In genomic region chr8:105564573-105565229, GRCm38 (mm10) we compare ENCODE assay signal across 8 mouse cellular contexts. TPM values are rescaled to one million over a fixed set of nuclear protein-coding genes. Genes with fewer than 3 reads are reported as not detected.
DNase-seq lines count a peak whose midpoint lies in the region; ATAC-seq and TF ChIP-seq lines count a peak whose summit lies in the region.
"Not testable (repeated sequence)": the region's sequence is repeated elsewhere in the genome, so short reads cannot be mapped to it uniquely, and the experiment has no call there.

No protein-coding gene starts in this region.

- peak overlapping the region; percentile 80; the same call in 1 of the 2 replicates for H3K9ac ChIP-seq in forebrain, embryonic 15.5 days (replicated peaks)
- peak overlapping the region; percentile 86 for H3K9ac ChIP-seq in hindbrain, embryonic 11.5 days (ENCODE audit: low read depth, low read length)
- peak overlapping the region; percentile 89 for H3K9ac ChIP-seq in kidney, embryonic 15.5 days
- H3K9ac ChIP-seq in liver, embryonic 14.5 days (replicated peaks), result peak overlapping the region; percentile 87
- peak overlapping the region; percentile 91 for H3K9ac ChIP-seq in midbrain, embryonic 14.5 days (replicated peaks; ENCODE audit: low read length)
- peak overlapping the region; percentile 78; the same call in 1 of the 2 replicates for H3K9ac ChIP-seq in stomach, embryonic 14.5 days (replicated peaks; ENCODE audit: low read depth, low read length)

- peak; percentile 64 to 68 for DNase-seq in B cell, adult 2 months
- not testable (repeated sequence) for DNase-seq in cerebellum, adult 2 months; hindbrain, embryonic 11.5 days (ENCODE audit: low spot score); liver, embryonic 14.5 days (ENCODE audit: low read depth in 3 of 3, low spot score in 3 of 3); midbrain, embryonic 14.5 days

- not testable (repeated sequence) for H3K36me3 ChIP-seq in forebrain, embryonic 15.5 days; hindbrain, embryonic 11.5 days (ENCODE audit: control insufficient read depth, insufficient read depth, low read length); liver, embryonic 14.5 days (replicated peaks; ENCODE audit: control insufficient read depth, insufficient read depth, low read depth); midbrain, embryonic 14.5 days (ENCODE audit: control insufficient read depth, insufficient read depth, low read length); stomach, embryonic 14.5 days (ENCODE audit: control insufficient read depth, insufficient read depth, low read length)
- H3K36me3 ChIP-seq in kidney, embryonic 15.5 days, result peaks cover 16% of the 10 kb centered on the region

- TF ChIP-seq CTCF in cerebellum, adult 2 months (IDR thresholded peaks at IDR 0.05; ENCODE audit: borderline replicate concordance, insufficient read depth, low read depth, low read length); liver, embryonic 14.5 days (IDR thresholded peaks at IDR 0.05; ENCODE audit: low read depth): not testable (repeated sequence)

- TF ChIP-seq POLR2A in cerebellum, adult 2 months (IDR thresholded peaks at IDR 0.05; ENCODE audit: borderline replicate concordance, insufficient read depth, low read length), result not testable (repeated sequence)

- ATAC-seq in forebrain, embryonic 15.5 days (replicated peaks); hindbrain, embryonic 11.5 days (ENCODE audit: low FRiP score); kidney, embryonic 15.5 days (replicated peaks; ENCODE audit: low FRiP score); liver, embryonic 14.5 days (ENCODE audit: insufficient read depth); midbrain, embryonic 14.5 days (ENCODE audit: low FRiP score, low TSS enrichment); stomach, embryonic 14.5 days (ENCODE audit: insufficient number of reproducible peaks, insufficient read depth, low FRiP score, low read depth): not testable (repeated sequence)

- WGBS in cerebellum, adult 2 months, result 45% methylated on average over 9 of the region's 9 CpGs
- 84% methylated on average over 9 of the region's 9 CpGs for WGBS in forebrain, embryonic 15.5 days
- 85% methylated on average over 9 of the region's 9 CpGs for WGBS in hindbrain, embryonic 11.5 days
- WGBS in kidney, embryonic 15.5 days, result 85% methylated on average over 9 of the region's 9 CpGs
- 28% methylated on average over 9 of the region's 9 CpGs for WGBS in liver, embryonic 14.5 days (ENCODE audit: insufficient replicate concordance)
- 86% methylated on average over 9 of the region's 9 CpGs for WGBS in midbrain, embryonic 14.5 days
- 80% methylated on average over 9 of the region's 9 CpGs for WGBS in stomach, embryonic 14.5 days

- TF ChIP-seq EP300 in liver, embryonic 14.5 days (IDR thresholded peaks at IDR 0.05; ENCODE audit: low read depth), result not testable (repeated sequence)

- H3K9me3 ChIP-seq in forebrain, embryonic 15.5 days; hindbrain, embryonic 11.5 days (ENCODE audit: control insufficient read depth, low read length); kidney, embryonic 15.5 days (replicated peaks); liver, embryonic 14.5 days (ENCODE audit: control insufficient read depth, low read length); midbrain, embryonic 14.5 days (ENCODE audit: control insufficient read depth, low read length); stomach, embryonic 14.5 days (ENCODE audit: control insufficient read depth, low read depth, low read length): not testable (repeated sequence)

- H3K27me3 ChIP-seq in cerebellum, adult 2 months (ENCODE audit: control insufficient read depth, insufficient read depth, low read length); forebrain, embryonic 15.5 days; hindbrain, embryonic 11.5 days (ENCODE audit: control insufficient read depth, insufficient read depth, low read length); kidney, embryonic 15.5 days; liver, embryonic 14.5 days (ENCODE audit: control insufficient read depth, insufficient read depth, low read length); midbrain, embryonic 14.5 days (ENCODE audit: control insufficient read depth, insufficient read depth, low read length); stomach, embryonic 14.5 days (ENCODE audit: control insufficient read depth, insufficient read depth, low read length): not testable (repeated sequence)

- peaks cover 12% of the 10 kb centered on the region for H3K4me1 ChIP-seq in cerebellum, adult 2 months (ENCODE audit: control insufficient read depth, insufficient read depth, low read length)
- H3K4me1 ChIP-seq in forebrain, embryonic 15.5 days, result peaks cover 37% of the 10 kb centered on the region
- H3K4me1 ChIP-seq in hindbrain, embryonic 11.5 days (replicated peaks; ENCODE audit: control insufficient read depth, insufficient read depth, low read length), result not testable (repeated sequence)
- peaks cover 25% of the 10 kb centered on the region for H3K4me1 ChIP-seq in kidney, embryonic 15.5 days
- H3K4me1 ChIP-seq in liver, embryonic 14.5 days (replicated peaks; ENCODE audit: control insufficient read depth in 2 of 2, insufficient read depth in 2 of 2, low read length in 1 of 2), result peaks cover 14 to 15% of the 10 kb centered on the region in 2 experiments
- H3K4me1 ChIP-seq in midbrain, embryonic 14.5 days (ENCODE audit: control insufficient read depth, insufficient read depth, low read length), result peaks cover 24% of the 10 kb centered on the region
- peaks cover 15% of the 10 kb centered on the region; the same call in 1 of the 2 replicates for H3K4me1 ChIP-seq in stomach, embryonic 14.5 days (ENCODE audit: control insufficient read depth, insufficient read depth, low read length)

- peak overlapping the region; percentile 76 for H3K4me3 ChIP-seq in cerebellum, adult 2 months (replicated peaks; ENCODE audit: insufficient read depth, low read depth, low read length)
- peak overlapping the region; percentile 75 for H3K4me3 ChIP-seq in forebrain, embryonic 15.5 days
- H3K4me3 ChIP-seq in hindbrain, embryonic 11.5 days (ENCODE audit: low read depth, low read length), result peak overlapping the region; percentile 89
- H3K4me3 ChIP-seq in kidney, embryonic 15.5 days (replicated peaks), result peak overlapping the region; percentile 93
- peak overlapping the region; percentile 70 to 85 for H3K4me3 ChIP-seq in liver, embryonic 14.5 days (ENCODE audit: insufficient read depth in 1 of 2, low read depth in 2 of 2, low read length in 2 of 2)
- H3K4me3 ChIP-seq in midbrain, embryonic 14.5 days (replicated peaks; ENCODE audit: low read depth, low read length), result peak overlapping the region; percentile 94
- peak overlapping the region; percentile 88 for H3K4me3 ChIP-seq in stomach, embryonic 14.5 days (ENCODE audit: low read depth, low read length)

- H3K27ac ChIP-seq in cerebellum, adult 2 months (ENCODE audit: insufficient read depth, low read length); forebrain, embryonic 15.5 days (replicated peaks); hindbrain, embryonic 11.5 days (ENCODE audit: low read depth, low read length); kidney, embryonic 15.5 days; stomach, embryonic 14.5 days (ENCODE audit: low read length): not testable (repeated sequence)
- peak overlapping the region; percentile 63; the same call in 1 of the 2 replicates for H3K27ac ChIP-seq in liver, embryonic 14.5 days
- H3K27ac ChIP-seq in midbrain, embryonic 14.5 days (replicated peaks; ENCODE audit: low read depth, low read length), result peak overlapping the region; percentile 87

- peak overlapping the region; percentile 66 for H3K4me2 ChIP-seq in forebrain, embryonic 15.5 days (replicated peaks)
- H3K4me2 ChIP-seq in hindbrain, embryonic 11.5 days (replicated peaks; ENCODE audit: low read depth, low read length), result peak overlapping the region; percentile 87
- peak overlapping the region; percentile 80 for H3K4me2 ChIP-seq in kidney, embryonic 15.5 days
- H3K4me2 ChIP-seq in liver, embryonic 14.5 days (ENCODE audit: low read depth), result peak overlapping the region; percentile 75
- H3K4me2 ChIP-seq in midbrain, embryonic 14.5 days (ENCODE audit: low read length), result peak overlapping the region; percentile 88
- H3K4me2 ChIP-seq in stomach, embryonic 14.5 days (replicated peaks; ENCODE audit: low read depth, low read length), result peak overlapping the region; percentile 85

RNA-seq across cellular contexts. Expression of gene Atp6v0d1, which starts 1.1 kb away (rescaled TPM):
- polyA plus RNA-seq in cerebellum, adult 2 months (2012; rRNA removed), result 333 and 336 TPM in 2 replicates
- 184 and 193 TPM in 2 replicates for polyA plus RNA-seq in forebrain, embryonic 15.5 days (2015; fragmentation: Nextera tagmentation; extraction: Ambion mirVana)
- polyA plus RNA-seq in hindbrain, embryonic 11.5 days (2014; fragmentation: Nextera tagmentation; extraction: Ambion mirVana), result 141 and 155 TPM in 2 replicates
- 85.8 and 88.3 TPM in 2 replicates for polyA plus RNA-seq in kidney, embryonic 15.5 days (2015; fragmentation: Nextera tagmentation; extraction: Ambion mirVana)
- polyA plus RNA-seq in liver, embryonic 14.5 days (2012; rRNA removed), result 36.0 and 40.1 TPM in 2 replicates
- polyA plus RNA-seq in liver, embryonic 14.5 days (2014; fragmentation: Nextera tagmentation; extraction: Ambion mirVana), result 44.3 and 46.3 TPM in 2 replicates
- polyA plus RNA-seq in midbrain, embryonic 14.5 days (2014; fragmentation: Nextera tagmentation; extraction: Ambion mirVana), result 227 and 250 TPM in 2 replicates
- polyA plus RNA-seq in stomach, embryonic 14.5 days (2014; fragmentation: Nextera tagmentation; extraction: Ambion mirVana), result 75.8 and 82.9 TPM in 2 replicates

RNA-seq across cellular contexts. Expression of gene Ripor1, which starts 40.4 kb away (rescaled TPM):
- polyA plus RNA-seq in cerebellum, adult 2 months (2012; rRNA removed), result 33.4 and 35.9 TPM in 2 replicates
- 26.5 and 29.0 TPM in 2 replicates for polyA plus RNA-seq in forebrain, embryonic 15.5 days (2015; fragmentation: Nextera tagmentation; extraction: Ambion mirVana)
- 11.8 and 12.4 TPM in 2 replicates for polyA plus RNA-seq in hindbrain, embryonic 11.5 days (2014; fragmentation: Nextera tagmentation; extraction: Ambion mirVana)
- 33.3 and 39.5 TPM in 2 replicates for polyA plus RNA-seq in kidney, embryonic 15.5 days (2015; fragmentation: Nextera tagmentation; extraction: Ambion mirVana)
- 4.5 and 5.4 TPM in 2 replicates for polyA plus RNA-seq in liver, embryonic 14.5 days (2012; rRNA removed)
- 4.9 and 6.1 TPM in 2 replicates for polyA plus RNA-seq in liver, embryonic 14.5 days (2014; fragmentation: Nextera tagmentation; extraction: Ambion mirVana)
- polyA plus RNA-seq in midbrain, embryonic 14.5 days (2014; fragmentation: Nextera tagmentation; extraction: Ambion mirVana), result 23.8 and 26.2 TPM in 2 replicates
- 18.5 and 20.8 TPM in 2 replicates for polyA plus RNA-seq in stomach, embryonic 14.5 days (2014; fragmentation: Nextera tagmentation; extraction: Ambion mirVana)

RNA-seq across cellular contexts. Expression of gene Hsd11b2, which starts 46.1 kb away (rescaled TPM):
- 0.08 TPM in 1 of 2 replicates, not detected in the other for polyA plus RNA-seq in cerebellum, adult 2 months (2012; rRNA removed)
- polyA plus RNA-seq in forebrain, embryonic 15.5 days (2015; fragmentation: Nextera tagmentation; extraction: Ambion mirVana), result 1.4 and 1.7 TPM in 2 replicates
- 19.6 and 21.1 TPM in 2 replicates for polyA plus RNA-seq in hindbrain, embryonic 11.5 days (2014; fragmentation: Nextera tagmentation; extraction: Ambion mirVana)
- polyA plus RNA-seq in kidney, embryonic 15.5 days (2015; fragmentation: Nextera tagmentation; extraction: Ambion mirVana), result 30.0 and 35.6 TPM in 2 replicates
- polyA plus RNA-seq in liver, embryonic 14.5 days (2012; rRNA removed), result 1.1 TPM in 2 replicates
- polyA plus RNA-seq in liver, embryonic 14.5 days (2014; fragmentation: Nextera tagmentation; extraction: Ambion mirVana), result 0.42 and 0.99 TPM in 2 replicates
- 5.9 and 9.7 TPM in 2 replicates for polyA plus RNA-seq in midbrain, embryonic 14.5 days (2014; fragmentation: Nextera tagmentation; extraction: Ambion mirVana)
- polyA plus RNA-seq in stomach, embryonic 14.5 days (2014; fragmentation: Nextera tagmentation; extraction: Ambion mirVana), result 2.8 and 3.2 TPM in 2 replicates
